Mouse (Mus musculus) myocyte (in vitro differentiated cells): Measurements from ENCODE around the gene Nectin3.

ENCODE experiments used
- MAX ChIP-seq: IDR thresholded peaks from one replicate; pipeline ENCODE4 v1.6.1; 2011; ENCODE audit warnings: low read depth, mild to moderate bottlenecking, control low read depth
- MYOG ChIP-seq, 3 experiments: IDR thresholded peaks; one replicate each; pipeline ENCODE4 v1.6.1; 2011; ENCODE audit warnings: control low read depth in 2 of 3, low read depth in 2 of 3, mild to moderate bottlenecking in 2 of 3; ENCODE audit not compliant: insufficient read length in 2 of 3, control insufficient read depth in 1 of 3, insufficient read depth in 1 of 3
- POLR2A ChIP-seq: IDR thresholded peaks from one replicate; pipeline ENCODE4 v1.6.1; 2011; ENCODE audit warnings: low read depth, mild to moderate bottlenecking, control low read depth, moderate library complexity; ENCODE audit not compliant: insufficient read length
- POLR2AphosphoS2 ChIP-seq: IDR thresholded peaks from one replicate; pipeline ENCODE4 v1.6.1; 2011; ENCODE audit warnings: low read depth, control low read depth; ENCODE audit not compliant: insufficient read length
- SRF ChIP-seq: IDR thresholded peaks from one replicate; pipeline ENCODE4 v1.6.1; 2011; ENCODE audit warnings: low read depth; ENCODE audit not compliant: control insufficient read depth, insufficient read length
- TCF12 ChIP-seq: IDR thresholded peaks from one replicate; pipeline ENCODE4 v1.6.1; 2011; ENCODE audit warnings: mild to moderate bottlenecking, control low read depth; ENCODE audit not compliant: poor library complexity, insufficient read depth, severe bottlenecking
- TCF3 ChIP-seq: IDR thresholded peaks from one replicate; pipeline ENCODE4 v1.6.1; 2011; ENCODE audit warnings: low read depth, control low read depth; ENCODE audit not compliant: insufficient read length
- USF1 ChIP-seq: IDR thresholded peaks from one replicate; pipeline ENCODE4 v1.6.1; 2011; ENCODE audit warnings: low read depth, mild to moderate bottlenecking, control low read depth, moderate library complexity

GRCm38 (mm10) chr16:46376575-46376974 is 121.8 kb downstream of the Nectin3 start:
- no peak for TF ChIP-seq MAX
- TF ChIP-seq USF1, result no peak
- no peak for TF ChIP-seq TCF12
- TF ChIP-seq POLR2A, result no peak
- no peak for TF ChIP-seq TCF3
- no peak for TF ChIP-seq SRF
- no peak for TF ChIP-seq POLR2AphosphoS2
- TF ChIP-seq MYOG (IDR thresholded peaks at IDR 0.05; ENCODE audit: control insufficient read depth in 1 of 3, insufficient read depth in 1 of 3, insufficient read length in 2 of 3, low read depth in 2 of 3), result no peak
